Mouse (Mus musculus) gonadal fat pad, adult 2 months (tissue): Measurements from ENCODE around the gene Bnc2. TPM values are rescaled to one million over a fixed set of nuclear protein-coding genes. Genes with fewer than 3 reads are reported as not detected.

Source experiments
- DNase-seq: peaks from one replicate; pipeline ENCODE4 v3.0.0-alpha.2; 2012; ENCODE audit warnings: low read depth
- polyA plus RNA-seq: library from polyadenylated mRNA; depleted of rRNA; stranded (reverse); fragments of >200 nt; gene quantifications from 2 replicates; pipeline ENCODE4 v1.2.3, GENCODE M21; 2012

Gene Bnc2
- polyA plus RNA-seq, 1 experiment, result 11.0 TPM

- DNase-seq, result no peak
Observed at GRCm38 (mm10) chr4:84329651-84330050, 345.4 kb downstream of the Bnc2 start.

DNA sequence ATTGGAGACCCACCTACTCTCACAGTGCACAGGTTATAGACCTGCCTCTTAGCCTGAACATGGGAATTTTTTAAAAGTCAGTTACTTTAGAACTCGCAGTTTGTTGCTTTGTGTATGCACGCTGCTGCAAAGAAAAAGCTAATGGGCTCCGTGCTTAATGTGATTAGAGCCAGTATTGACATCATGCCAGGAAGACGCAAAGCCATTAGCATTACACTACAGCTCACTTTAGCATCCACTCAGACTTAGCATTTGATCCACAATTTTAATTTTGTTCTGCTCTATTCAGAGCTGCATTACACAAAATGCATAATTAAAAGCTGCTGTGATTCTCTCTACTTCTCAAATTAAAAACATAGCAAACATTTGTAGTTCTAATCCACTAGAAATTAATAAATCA, 350.7 kb downstream of the Bnc2 start:
- DNase-seq, result no peak

- DNase-seq, result no peak
Observed at GRCm38 (mm10) chr4:84321598-84321997, 353.5 kb downstream of the Bnc2 start.

GRCm38 (mm10) chr4:84317421-84317820, 357.7 kb downstream of the Bnc2 start:
- DNase-seq, result no peak

DNA sequence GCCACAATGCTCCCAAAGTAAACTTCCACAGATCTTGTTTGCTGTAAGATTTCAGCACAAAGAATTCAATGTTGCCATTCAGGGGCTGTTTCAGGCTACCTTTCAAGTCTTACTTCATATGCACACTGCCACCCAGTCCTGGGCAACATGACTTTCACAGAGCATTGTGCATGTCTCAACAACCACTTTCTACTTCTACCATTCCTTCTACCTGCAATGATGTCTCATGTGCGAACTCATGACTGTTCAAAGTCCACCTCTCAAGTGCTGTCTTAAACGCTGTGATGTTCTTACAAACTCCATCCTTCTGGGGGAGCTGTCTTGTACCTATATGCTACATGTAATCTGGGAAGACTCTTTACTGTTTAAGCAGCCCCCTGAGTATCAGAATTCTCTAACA, 363.7 kb downstream of the Bnc2 start:
- DNase-seq, result no peak

- DNase-seq, result no peak
Observed at GRCm38 (mm10) chr4:84310851-84311250, 364.2 kb downstream of the Bnc2 start.

DNA sequence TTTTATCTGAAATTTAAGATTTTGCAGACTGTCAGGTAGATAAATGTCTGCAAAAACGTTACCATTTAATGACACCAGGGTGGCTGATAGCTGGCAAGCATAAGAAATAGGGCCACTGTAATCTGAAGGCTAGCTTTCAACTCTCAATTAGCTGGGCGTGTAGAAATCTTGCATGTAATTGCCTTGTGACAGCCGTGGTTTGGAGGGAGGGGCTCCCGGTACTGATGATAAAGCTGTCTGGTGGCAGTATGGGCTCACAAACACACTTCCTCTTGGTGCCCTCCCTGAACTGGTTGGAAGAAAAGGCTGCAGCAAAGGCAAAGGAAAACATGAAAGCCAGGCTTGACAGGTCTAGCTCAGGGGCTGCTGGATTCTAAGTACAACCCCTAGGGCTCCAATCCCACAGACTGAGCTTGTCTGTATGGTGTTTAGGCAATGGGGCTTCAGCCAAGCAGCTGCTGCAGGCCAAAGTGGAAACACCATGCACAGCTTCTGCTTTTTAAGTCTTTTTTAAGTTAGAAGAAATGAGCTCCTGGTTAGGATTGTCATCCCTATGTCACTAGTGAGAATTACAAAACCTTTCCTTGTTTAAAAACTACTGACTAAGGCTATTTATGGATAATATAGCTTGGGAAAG, 366.7 kb downstream of the Bnc2 start:
- no peak for DNase-seq

- no peak for DNase-seq
Observed at GRCm38 (mm10) chr4:84306928-84307606, 368.0 kb downstream of the Bnc2 start.

GRCm38 (mm10) chr4:84302949-84303348, 372.1 kb downstream of the Bnc2 start:
- no peak for DNase-seq

DNA sequence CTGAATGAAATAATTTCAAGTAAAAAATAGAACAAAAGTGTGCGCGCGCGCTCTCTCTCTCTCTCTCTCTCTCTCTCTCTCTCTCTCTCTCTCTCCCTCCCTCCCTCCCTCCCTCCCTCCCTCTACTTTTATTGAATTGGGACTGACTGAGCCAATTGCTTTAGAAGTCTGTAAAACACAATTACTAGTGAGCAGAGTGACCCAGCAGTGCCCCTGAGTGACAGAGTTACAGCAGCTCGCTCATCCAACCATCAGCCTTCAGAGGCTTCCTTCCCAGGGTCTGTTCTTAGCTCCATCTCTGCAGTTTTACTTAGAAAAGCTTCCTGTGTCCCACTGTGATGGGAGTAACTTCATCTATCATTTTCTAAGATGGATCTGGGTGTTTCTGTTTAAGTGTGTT, 389.9 kb downstream of the Bnc2 start:
- DNase-seq, result no peak

DNA sequence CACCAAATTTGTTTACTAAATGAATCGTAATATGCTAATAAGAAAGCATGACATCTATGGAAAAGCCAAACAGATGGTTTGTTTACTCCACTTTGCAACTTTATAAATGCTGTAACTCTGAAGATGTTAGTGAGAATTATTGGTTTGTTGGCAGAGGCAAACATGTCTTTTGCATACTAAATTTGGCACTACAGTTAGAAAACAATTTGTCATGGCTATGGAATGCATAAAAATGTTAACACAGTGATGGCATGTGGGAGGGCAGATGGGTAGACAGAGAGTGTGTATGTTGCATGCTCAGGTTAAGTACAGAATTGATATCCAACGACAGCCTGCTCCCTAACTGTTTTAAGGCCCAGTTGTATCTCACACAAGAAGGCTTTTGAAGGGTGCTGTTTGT, 392.4 kb downstream of the Bnc2 start:
- no peak for DNase-seq

DNA sequence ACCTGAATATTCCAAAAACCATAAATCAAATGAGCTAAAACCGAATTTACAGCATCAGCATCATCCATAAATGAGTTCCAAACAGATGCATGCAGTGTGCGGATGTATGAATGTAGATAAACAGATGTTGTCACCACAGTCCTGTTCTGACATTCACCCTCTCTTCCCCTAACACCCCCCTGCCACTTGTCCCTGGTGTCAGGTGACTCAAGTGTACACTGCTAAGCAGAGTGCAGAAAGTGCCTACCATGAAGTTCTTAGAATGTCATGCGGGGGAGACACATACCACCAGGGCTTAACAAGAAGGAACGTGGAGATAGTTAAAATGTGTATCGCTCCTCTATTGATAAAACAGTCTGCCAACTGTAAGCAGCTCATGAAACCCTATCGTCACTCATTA, 396.9 kb downstream of the Bnc2 start:
- DNase-seq, result no peak

- no peak for DNase-seq
Observed at GRCm38 (mm10) chr4:84276081-84276480, 399.0 kb downstream of the Bnc2 start.

- DNase-seq, result no peak
Observed at GRCm38 (mm10) chr4:84274158-84274557, 400.9 kb downstream of the Bnc2 start.

- DNase-seq, result no peak
Observed at GRCm38 (mm10) chr4:84272867-84273266, 402.2 kb downstream of the Bnc2 start.

GRCm38 (mm10) chr4:84269845-84270244, 405.2 kb downstream of the Bnc2 start:
- no peak for DNase-seq

DNA sequence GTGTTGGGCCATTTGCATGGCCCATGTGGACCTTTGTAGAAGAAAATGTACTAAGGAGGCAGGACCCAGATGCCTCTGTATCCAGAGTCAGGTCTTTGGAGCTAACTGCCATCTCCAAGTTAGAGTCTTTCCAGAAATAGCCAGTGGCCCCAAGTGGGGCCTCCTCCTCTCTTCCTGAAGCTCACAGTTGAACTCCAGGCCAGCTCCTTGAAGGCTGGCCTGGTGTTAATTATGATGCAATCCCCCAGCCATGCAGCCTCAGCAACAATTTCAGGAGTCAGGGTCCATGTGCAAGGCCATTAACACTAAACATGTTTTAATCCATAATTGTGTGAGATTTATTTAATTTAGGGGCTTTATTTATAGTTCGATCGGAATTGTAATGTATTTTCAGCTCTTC, 427.7 kb downstream of the Bnc2 start:
- no peak for DNase-seq

- no peak for DNase-seq
Observed at GRCm38 (mm10) chr4:84232346-84232745, 442.7 kb downstream of the Bnc2 start.

DNA sequence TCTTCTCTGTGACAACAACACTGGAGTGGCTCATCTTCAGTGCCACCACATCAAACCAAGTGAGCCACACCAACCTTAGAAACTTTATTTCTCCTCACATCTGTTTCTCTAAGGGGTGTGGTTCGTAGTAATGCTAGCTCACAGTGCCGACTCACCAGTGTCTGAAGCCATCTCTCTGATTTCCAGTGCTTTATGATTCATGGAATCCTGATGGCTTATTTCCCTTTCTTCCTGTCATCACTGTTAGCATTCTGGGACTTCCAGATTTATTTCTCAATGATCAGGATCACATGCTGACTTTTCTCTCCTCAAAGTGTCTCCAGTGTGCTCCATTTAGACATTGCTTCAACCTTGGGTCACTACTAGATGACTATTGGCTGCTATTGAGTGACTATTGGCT, 443.8 kb downstream of the Bnc2 start:
- no peak for DNase-seq

DNA sequence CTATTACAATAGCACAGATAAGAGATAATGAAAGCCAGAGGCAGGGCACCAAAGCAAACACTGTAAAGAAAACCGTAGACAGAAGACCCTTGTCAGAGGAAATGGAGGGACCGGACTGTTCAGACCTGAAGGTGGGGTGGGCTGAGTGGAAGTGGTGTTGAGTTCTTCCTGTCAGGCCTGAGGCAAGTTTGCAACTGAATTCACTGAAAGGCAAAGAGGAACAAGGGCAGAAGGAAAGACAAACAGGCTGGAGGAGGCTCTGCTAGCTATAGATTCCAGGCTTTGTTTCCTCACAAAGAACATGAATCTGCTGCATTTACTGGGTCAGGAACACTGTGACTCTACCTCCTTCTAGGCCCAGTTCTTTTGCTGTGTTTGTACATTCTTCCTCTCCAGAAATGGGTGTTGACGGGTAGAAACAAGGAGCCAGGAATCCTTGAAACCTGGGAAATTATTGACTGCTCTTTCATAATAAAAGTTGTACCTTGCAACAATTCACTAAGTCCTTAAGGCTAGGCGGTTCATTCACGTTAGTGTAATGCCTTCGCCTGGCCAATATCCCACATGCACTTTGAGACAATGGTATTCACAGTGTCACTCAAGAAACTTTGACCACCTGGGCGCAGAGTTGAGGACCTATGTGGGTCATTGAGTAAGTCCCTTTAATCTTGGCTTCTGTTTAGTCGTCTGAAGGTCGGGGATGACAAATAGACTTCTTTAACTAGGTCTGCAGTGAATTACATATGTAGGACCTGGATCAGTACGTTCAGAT, 445.7 kb downstream of the Bnc2 start:
- peak; percentile 46 for DNase-seq

- DNase-seq, result peak; percentile 83
Observed at GRCm38 (mm10) chr4:84228551-84228950, 446.5 kb downstream of the Bnc2 start.
